Mouse (Mus musculus) retina, embryonic 14.5 days (tissue): ENCODE measurements around the gene Slc25a21.

Source experiments
- DNase-seq: peaks from one replicate; pipeline ENCODE4 v3.0.0-alpha.2; 2015; ENCODE audit warnings: low spot score

Gene Slc25a21

DNA sequence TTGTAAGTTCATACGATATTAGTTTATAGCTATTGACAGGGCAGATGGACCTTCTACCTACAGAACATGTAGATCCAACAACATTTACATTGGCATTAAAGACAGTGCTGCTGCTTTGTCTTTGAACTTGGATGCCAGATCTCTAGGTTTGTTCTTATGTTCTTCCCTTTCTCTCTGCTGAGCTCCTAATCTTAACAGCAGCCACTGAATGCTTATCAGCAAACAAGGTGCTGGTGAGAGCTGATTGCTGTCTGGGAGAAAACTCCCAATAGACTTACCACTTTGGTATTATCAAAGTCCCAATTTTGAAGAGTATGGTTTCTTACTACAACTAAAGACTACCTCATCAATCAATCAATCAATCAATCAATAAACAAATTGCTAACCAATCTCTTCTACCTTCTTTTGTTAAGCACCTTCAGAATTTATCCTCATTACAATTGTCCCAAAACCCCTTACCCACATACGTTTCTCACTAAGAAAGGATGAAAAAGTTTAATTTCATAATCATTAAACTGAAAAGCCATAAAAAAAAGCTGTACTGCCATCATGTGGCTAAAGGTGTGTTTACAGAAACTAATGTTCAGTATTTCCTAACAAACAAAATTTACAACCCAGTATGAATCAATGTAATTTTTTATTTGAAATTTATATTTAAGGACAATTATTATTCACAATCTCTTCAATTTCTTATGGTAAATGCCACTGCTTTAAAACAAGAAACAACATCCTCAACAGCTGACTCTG lies 12.7 kb downstream of the Slc25a21 start:
- peak; percentile 45 for DNase-seq

DNA sequence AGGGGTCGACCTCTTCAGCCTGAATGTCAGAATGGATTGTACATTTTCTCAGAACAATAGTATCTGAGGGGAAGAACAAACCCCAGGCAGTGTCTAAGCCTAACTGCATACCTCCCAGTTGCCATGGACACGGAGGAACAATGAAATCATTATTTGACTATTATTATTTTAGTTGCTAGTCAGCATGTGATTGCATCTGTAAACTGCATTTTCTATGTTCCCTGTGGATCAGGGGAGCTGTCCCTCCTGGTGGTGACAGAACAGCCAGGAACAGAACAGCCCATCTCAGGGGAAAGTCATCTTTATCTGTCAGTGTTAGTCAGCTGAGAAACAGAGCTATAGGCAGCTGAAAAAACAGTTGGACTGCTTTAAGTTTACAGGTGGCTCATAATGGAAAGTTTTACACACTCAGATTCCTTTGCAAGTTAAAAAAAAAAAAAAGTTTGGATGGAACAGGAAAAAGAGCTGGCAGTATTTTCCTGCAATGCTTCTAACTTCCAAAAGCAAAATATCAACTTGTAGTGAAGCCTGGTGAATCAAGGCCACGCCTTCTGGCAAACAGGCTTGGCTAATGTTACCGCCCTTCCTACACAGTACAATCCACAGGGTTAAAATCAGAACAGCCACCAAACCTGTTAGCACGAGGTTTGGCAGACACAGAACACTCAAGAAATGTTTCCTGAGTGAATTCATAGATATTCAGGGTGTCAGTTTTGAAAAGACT lies 17.6 kb downstream of the Slc25a21 start:
- DNase-seq, result peak; percentile 72

DNA sequence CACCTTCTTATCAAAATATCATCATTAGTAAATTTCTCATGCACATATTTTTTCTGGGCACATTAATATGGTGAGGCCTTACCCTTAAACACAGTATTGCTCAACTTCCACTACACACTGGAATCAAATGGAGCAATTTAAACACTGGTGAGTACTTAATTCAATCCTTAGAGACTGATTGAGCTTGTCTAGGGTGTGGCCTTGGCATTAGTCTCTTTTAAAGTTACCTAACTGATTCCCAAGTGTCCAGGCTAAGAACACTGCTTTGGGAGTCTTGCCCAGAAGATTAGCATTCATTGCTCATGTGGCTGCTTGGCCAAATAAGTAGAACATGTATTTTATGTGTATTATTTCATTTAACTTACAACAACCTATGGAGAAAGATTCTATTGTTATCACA lies 18.5 kb downstream of the Slc25a21 start:
- DNase-seq, result no peak

- DNase-seq, result no peak
Observed at GRCm38 (mm10) chr12:57163294-57163693, 34.0 kb downstream of the Slc25a21 start.

GRCm38 (mm10) chr12:57162840-57163239 lies 34.4 kb downstream of the Slc25a21 start:
- no peak for DNase-seq

DNA sequence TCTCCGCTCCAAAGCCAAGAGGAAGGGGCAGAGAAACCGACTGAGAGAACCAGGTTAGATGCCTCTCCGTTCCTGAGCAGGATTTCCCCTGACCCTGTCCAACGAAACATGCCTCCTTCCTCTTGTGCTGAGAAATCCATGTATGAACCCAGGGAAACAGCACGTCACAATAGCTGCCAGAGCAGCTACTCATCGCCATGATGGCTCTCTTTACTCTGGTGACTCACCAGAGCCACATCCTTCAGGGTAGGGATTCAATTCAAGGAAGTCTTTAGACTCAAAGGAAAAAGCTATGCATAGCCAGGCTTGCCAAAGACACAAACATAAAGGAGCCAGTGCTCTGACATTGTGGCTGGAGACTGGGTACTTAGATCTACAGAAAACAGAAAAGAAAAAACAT lies 37.4 kb downstream of the Slc25a21 start:
- DNase-seq, result no peak

DNA sequence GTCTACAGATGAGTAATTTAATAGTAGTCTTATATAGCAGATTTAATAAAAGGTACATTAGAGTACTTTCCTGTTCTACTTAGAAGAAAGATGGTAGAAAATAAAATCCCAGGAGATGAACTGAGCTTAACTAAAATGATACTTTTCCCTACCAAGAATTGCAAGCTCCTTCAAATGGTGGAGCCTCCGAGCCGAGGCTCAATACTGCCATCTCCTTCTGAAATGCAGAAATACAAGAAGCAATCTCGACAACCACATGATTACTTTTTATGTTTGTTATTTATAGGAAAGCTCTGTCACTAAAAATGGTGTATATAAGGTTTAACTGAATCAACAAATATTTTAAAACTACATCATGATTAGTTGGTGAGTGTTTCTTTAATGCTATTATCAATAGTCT lies 39.0 kb downstream of the Slc25a21 start:
- DNase-seq, result no peak

- peak; percentile 28 for DNase-seq
Observed at GRCm38 (mm10) chr12:57138937-57139336, 58.3 kb downstream of the Slc25a21 start.

DNA sequence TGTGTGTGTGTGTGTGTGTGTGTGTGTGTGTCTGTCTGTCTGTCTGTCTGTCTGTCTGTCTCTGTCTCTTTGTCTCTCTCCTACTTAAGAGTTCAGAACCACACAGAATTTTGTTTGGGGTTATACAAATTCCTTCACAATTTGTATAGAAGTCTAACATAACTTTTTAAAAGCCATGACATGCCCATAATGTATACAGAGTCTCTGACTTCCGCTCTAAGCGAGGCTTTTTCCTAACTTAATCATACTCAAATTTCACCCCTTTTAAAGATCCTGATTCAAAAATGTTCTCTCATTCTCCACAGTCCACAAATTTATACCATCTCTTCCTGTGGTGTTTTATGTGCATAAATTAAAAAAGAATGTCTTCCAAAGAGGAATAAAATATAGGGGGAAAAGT lies 59.5 kb downstream of the Slc25a21 start:
- no peak for DNase-seq

DNA sequence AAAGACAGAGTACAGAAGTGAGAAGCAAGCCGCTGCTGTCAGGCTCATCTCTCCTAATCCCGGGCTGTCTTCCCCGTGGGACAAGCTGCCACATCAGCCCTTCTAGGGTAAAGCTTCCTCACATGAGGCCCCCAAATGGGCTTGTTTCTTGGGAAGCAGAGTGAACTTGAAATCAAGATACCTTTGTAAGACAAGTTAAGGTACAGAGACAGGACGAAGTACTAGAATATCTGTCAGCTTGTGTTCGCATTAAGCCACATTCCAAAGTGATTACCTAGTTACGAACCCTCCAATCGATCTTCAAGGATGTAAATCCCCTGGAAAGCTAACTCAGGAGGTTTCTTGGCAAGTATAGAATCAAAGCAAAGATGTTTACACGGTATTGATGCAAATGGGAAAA lies 78.7 kb downstream of the Slc25a21 start:
- DNase-seq, result peak; percentile 8

DNA sequence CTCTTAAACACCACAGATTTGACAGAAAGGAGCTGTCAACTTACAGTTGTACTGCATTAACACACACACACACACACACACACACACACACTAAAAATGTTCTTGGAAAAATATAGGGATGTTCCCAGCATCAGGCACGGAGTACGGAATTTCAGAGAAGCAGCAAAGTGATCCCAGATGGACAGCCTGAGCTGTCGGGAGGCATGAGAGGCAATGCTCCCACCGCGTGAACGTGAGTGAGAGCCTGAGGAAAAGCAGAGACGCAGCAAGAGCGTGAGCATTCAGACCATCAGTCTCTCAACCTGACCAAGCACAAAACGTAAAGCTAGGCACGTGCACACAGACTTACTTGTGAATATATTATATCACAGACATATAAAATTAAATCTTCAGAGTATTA lies 81.8 kb downstream of the Slc25a21 start:
- no peak for DNase-seq

DNA sequence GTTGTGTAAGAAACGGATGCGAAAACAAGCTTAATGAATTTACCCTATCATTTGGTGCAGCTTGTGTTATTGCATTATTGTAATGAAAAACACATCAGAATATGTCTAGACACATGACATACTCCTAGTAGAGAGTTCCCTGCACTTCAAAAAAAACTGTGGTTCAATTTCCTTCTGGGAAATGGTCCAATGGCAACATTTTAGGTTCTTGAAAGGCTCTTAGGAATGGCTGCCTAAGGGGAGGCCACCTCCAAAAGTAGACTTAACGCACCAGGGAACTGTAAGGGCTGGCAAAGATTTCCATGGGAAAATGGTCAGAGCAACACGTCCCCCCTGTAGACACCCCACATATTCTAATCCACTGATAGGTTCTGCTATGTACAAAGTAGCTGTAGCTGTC lies 87.9 kb downstream of the Slc25a21 start:
- no peak for DNase-seq

- DNase-seq, result no peak
Observed at GRCm38 (mm10) chr12:57102322-57102721, 95.0 kb downstream of the Slc25a21 start.

DNA sequence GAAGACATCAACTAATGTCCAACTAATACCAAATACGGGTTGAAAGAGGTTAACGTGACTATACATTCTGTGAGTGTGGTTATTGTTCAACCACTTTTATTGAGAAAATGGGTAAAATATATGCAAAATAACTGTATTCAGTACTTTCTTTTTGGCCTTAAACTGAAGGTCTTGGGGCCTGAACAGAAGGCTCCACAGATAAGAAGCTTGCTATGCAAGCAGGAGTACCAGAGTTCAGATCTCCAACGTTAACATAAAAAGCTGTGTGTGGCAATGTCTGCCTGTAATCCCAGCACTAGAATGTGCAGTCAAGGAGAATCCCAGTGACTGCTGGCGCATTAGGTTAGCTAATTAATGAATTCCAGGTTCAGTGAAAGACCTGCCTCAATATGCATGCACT lies 96.7 kb downstream of the Slc25a21 start:
- DNase-seq, result no peak

DNA sequence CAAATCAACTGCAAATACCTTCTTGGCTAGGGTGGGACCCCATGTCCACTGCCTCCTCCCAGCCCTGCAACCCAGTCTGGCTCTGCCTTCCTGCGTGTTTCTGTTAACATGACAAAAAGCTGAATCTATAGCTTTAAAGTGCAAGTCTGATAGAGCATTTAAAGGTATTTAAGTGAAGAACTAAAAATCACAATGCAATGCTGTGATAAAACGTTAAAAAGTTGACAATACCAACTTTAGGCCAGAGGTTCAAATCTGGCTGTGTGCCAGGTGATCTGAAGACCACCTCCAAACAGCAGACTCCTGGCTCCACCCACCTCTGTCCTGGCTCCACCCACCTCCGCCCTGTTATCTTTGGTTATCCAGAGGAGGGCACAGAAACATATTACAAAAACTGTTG lies 98.2 kb downstream of the Slc25a21 start:
- DNase-seq, result no peak

DNA sequence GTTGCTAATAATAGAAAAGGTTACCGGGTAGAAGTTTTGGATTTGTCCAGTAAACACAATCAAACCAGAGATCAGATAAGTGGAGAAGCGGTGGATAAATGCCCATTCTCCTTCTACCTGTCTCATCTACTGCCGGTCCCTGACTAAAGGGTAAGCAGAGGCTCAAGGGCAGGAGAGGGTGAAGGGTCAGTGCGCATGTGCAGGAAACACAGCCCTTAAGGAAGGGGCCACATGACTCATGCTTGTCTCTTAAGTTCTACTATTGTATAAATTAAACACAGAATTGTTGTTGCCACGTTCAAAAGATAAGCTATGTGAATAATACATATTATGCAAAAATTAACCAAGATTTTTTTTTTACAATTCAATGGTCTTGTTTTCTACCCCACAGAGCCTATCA lies 98.9 kb downstream of the Slc25a21 start:
- DNase-seq, result no peak

GRCm38 (mm10) chr12:57093107-57093506 lies 104.2 kb downstream of the Slc25a21 start:
- DNase-seq, result no peak

- DNase-seq, result no peak
Observed at GRCm38 (mm10) chr12:57084519-57084918, 112.8 kb downstream of the Slc25a21 start.

DNA sequence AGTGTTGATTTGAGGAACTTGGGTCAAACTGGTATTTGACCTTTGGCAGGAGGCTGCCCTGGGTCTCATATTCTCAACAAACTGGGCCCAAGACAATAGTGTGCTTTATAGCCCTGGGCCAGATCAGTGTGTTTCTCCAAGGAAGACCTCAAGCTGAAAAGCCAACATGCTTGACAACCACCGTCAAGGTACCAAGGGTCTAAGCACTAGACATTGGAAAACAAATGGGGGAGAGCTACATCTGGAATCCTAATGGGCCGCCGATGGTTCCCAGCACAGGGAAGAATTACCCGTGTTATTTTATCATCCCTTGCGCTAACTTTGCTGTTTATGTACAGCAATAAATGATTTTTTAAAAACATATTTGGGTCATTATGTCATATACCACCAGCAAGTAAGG lies 113.7 kb downstream of the Slc25a21 start:
- DNase-seq, result no peak

GRCm38 (mm10) chr12:57076606-57077005 lies 120.7 kb downstream of the Slc25a21 start:
- peak; percentile 22 for DNase-seq

GRCm38 (mm10) chr12:57072616-57073015 lies 124.7 kb downstream of the Slc25a21 start:
- DNase-seq, result peak; percentile 70

DNA sequence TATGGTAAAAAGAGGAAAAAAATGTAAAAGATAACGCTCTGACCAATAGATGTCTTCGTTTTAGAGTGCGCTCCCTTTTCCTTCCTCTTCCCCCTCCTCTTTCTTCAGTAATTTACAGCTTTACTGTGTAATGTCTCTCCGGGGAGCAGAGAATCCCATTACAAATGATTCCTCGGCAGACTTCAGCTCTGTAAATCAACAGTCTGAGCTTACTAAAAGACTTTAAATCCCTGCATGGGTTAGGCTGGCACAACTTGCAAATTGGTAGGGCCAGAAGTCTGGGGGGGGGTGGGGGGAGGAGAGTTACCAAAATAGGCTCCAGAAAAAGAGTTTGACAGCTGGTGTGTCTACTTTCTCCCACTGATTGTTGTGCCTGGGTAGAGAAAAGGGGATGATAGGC lies 128.7 kb downstream of the Slc25a21 start:
- no peak for DNase-seq

- DNase-seq, result no peak
Observed at GRCm38 (mm10) chr12:57019737-57020136, 177.5 kb downstream of the Slc25a21 start.

DNA sequence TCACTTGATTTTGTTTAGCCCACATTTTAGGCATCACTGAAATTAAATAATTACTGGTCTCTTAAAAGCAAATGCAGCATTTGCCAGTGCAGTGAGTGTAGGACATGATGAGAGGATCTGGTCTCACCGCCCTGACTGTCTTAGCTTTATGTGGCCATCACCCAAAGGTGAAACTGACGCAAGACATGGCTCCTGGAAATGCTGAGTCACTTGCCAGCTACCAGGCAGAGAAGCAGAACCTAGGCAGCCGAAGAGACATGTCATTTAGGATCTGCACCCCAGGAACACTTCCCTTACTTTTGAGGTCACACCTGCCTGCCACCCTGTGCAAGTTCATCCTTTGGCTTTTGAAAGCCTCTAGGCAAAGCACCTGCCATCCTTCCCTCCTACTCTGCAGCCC lies 180.4 kb downstream of the Slc25a21 start:
- no peak for DNase-seq
